Mouse (Mus musculus) stomach, embryonic 14.5 days (tissue): ENCODE measurements around the gene Uba2. TPM values are rescaled to one million over a fixed set of nuclear protein-coding genes. Genes with fewer than 3 reads are reported as not detected.
"Not testable (repeated sequence)": the region's sequence is repeated elsewhere in the genome, so short reads cannot be mapped to it uniquely, and the experiment has no call there.

Experiments used
- ATAC-seq: fragments of 200-750 bp; cut with Nextera tagmentation; 2 replicates; pipeline ENCODE4 v1.8.0; 2017; ENCODE audit warnings: low read depth, moderate TSS enrichment; ENCODE audit not compliant: insufficient number of reproducible peaks, insufficient read depth, low FRiP score
- H3K27ac ChIP-seq: fragments of 300-500 bp; sonication (generic); 2 replicates; pipeline ENCODE4 v1.5.1; 2014; ENCODE audit warnings: mild to moderate bottlenecking, low read length, moderate library complexity, mixed read lengths
- H3K27me3 ChIP-seq: fragments of 300-500 bp; sonication (generic); 2 replicates; pipeline ENCODE4 v1.6.1; 2014; ENCODE audit warnings: low read length, control low read depth, mixed read lengths; ENCODE audit not compliant: control insufficient read depth, insufficient read depth
- H3K36me3 ChIP-seq: fragments of 300-500 bp; sonication (generic); 2 replicates; pipeline ENCODE4 v1.6.1; 2014; ENCODE audit warnings: mild to moderate bottlenecking, control low read depth, low read length, moderate library complexity, mixed read lengths; ENCODE audit not compliant: control insufficient read depth, insufficient read depth
- H3K4me1 ChIP-seq: fragments of 300-500 bp; sonication (generic); 2 replicates; pipeline ENCODE4 v1.6.1; 2014; ENCODE audit warnings: low read length, control low read depth, mixed read lengths; ENCODE audit not compliant: control insufficient read depth, insufficient read depth
- H3K4me2 ChIP-seq: fragments of 300-500 bp; sonication (generic); replicated peaks from 2 replicates; pipeline ENCODE4 v1.6.1; 2014; ENCODE audit warnings: low read depth, low read length, control low read depth
- H3K4me3 ChIP-seq: fragments of 300-500 bp; sonication (generic); 2 replicates; pipeline ENCODE4 v1.5.1; 2014; ENCODE audit warnings: low read depth, low read length, control low read depth
- H3K9ac ChIP-seq: fragments of 300-500 bp; sonication (generic); replicated peaks from 2 replicates; pipeline ENCODE4 v1.6.1; 2014; ENCODE audit warnings: low read depth, mild to moderate bottlenecking, control low read depth, low read length, moderate library complexity, mixed read lengths
- H3K9me3 ChIP-seq: fragments of 300-500 bp; sonication (generic); 2 replicates; pipeline ENCODE4 v1.6.1; 2016; ENCODE audit warnings: low read depth, low read length, control low read depth; ENCODE audit not compliant: control insufficient read depth
- WGBS: fragments of 180-500 bp; shearing (Covaris S2); extraction: QIAGEN DNeasy Blood & Tissue Kit; methylation state at CpG from one replicate; pipeline ENCODE4 v1.1.7; 2014; 5-methylcytosine and 5-hydroxymethylcytosine counted together
- polyA plus RNA-seq: library from polyadenylated mRNA; unstranded; fragments of >200 nt; fragmentation: Nextera tagmentation; extraction: Ambion mirVana; gene quantifications from 2 replicates; pipeline ENCODE4 v1.2.1, GENCODE M21; 2014

Gene Uba2
- polyA plus RNA-seq, 1 experiment from 2014 or later = 196 TPM

- H3K27ac ChIP-seq, ATAC-seq, H3K9ac ChIP-seq, H3K4me3 ChIP-seq, H3K36me3 ChIP-seq, H3K4me2 ChIP-seq, H3K9me3 ChIP-seq, H3K27me3 ChIP-seq, H3K4me1 ChIP-seq: not testable (repeated sequence)
- WGBS = 87% methylated on average over 6 of the region's 6 CpGs
Observed at GRCm38 (mm10) chr7:34176241-34176640, 6.8 kb upstream of the Uba2 start.

GRCm38 (mm10) chr7:34172251-34172650 lies 2.9 kb upstream of the Uba2 start:
- Histone ChIP-seq H3K27ac (no peak overlapping the region), H3K36me3 (no peaks in the 10 kb centered on the region), H3K9me3 (no peaks in the 10 kb centered on the region), H3K4me2 (no peak overlapping the region), H3K4me1 (no peaks in the 10 kb centered on the region), H3K4me3 (no peak overlapping the region), H3K27me3 (no peaks in the 10 kb centered on the region), H3K9ac (no peak overlapping the region)
- ATAC-seq = no peak
- WGBS = 79% methylated on average over 1 of the region's 1 CpGs

GRCm38 (mm10) chr7:34168470-34169251 lies 738 bp downstream of the Uba2 start:
- peaks cover 3% of the 10 kb centered on the region; the same call in 1 of the 2 replicates for H3K4me1 ChIP-seq
- peak overlapping the region; percentile 95 for H3K9ac ChIP-seq
- H3K27me3 ChIP-seq = no peaks in the 10 kb centered on the region
- peak overlapping the region; percentile 94 for H3K4me3 ChIP-seq
- H3K9me3 ChIP-seq = no peaks in the 10 kb centered on the region
- H3K27ac ChIP-seq = peak overlapping the region; percentile 90
- WGBS = 10% methylated on average over 30 of the region's 30 CpGs
- peak; percentile 96 for ATAC-seq
- H3K36me3 ChIP-seq = peaks cover 15% of the 10 kb centered on the region
- H3K4me2 ChIP-seq = peak overlapping the region; percentile 85

GRCm38 (mm10) chr7:34167766-34168469 lies 1.5 kb downstream of the Uba2 start:
- peaks cover 21% of the 10 kb centered on the region for H3K36me3 ChIP-seq
- H3K4me1 ChIP-seq = peaks cover 3% of the 10 kb centered on the region; the same call in 1 of the 2 replicates
- no peaks in the 10 kb centered on the region for H3K9me3 ChIP-seq
- peak overlapping the region; percentile 90 for H3K27ac ChIP-seq
- peak overlapping the region; percentile 95 for H3K9ac ChIP-seq
- H3K4me3 ChIP-seq = peak overlapping the region; percentile 94
- peak overlapping the region; percentile 85 for H3K4me2 ChIP-seq
- under 1% methylated on average over 54 of the region's 54 CpGs for WGBS
- ATAC-seq = peak; percentile 76
- H3K27me3 ChIP-seq = no peaks in the 10 kb centered on the region

GRCm38 (mm10) chr7:34166850-34167249 lies 2.5 kb downstream of the Uba2 start:
- H3K27ac ChIP-seq = no peak overlapping the region
- ATAC-seq = no peak
- 52% methylated on average over 4 of the region's 4 CpGs for WGBS
- 0 out of 2 replicates have a peak overlapping the region, but pooled peaks have one; percentile 8 for H3K4me2 ChIP-seq
- no peak overlapping the region for H3K9ac ChIP-seq
- peaks cover 30% of the 10 kb centered on the region for H3K36me3 ChIP-seq
- peaks cover 3% of the 10 kb centered on the region; the same call in 1 of the 2 replicates for H3K4me1 ChIP-seq
- no peak overlapping the region for H3K4me3 ChIP-seq
- H3K9me3 ChIP-seq = no peaks in the 10 kb centered on the region
- H3K27me3 ChIP-seq = no peaks in the 10 kb centered on the region

- Histone ChIP-seq H3K27me3 (no peaks in the 10 kb centered on the region), H3K36me3 (peaks cover 39% of the 10 kb centered on the region), H3K27ac (no peak overlapping the region), H3K4me1 (peaks cover 3% of the 10 kb centered on the region; the same call in 1 of the 2 replicates), H3K9me3 (no peaks in the 10 kb centered on the region), H3K4me3 (no peak overlapping the region), H3K9ac (no peak overlapping the region), H3K4me2 (no peak overlapping the region)
- no peak for ATAC-seq
- 71% methylated on average over 3 of the region's 3 CpGs for WGBS
Observed at GRCm38 (mm10) chr7:34165999-34166398, 3.4 kb downstream of the Uba2 start.

GRCm38 (mm10) chr7:34164671-34165070 lies 4.7 kb downstream of the Uba2 start:
- ATAC-seq = no peak
- no peak overlapping the region for H3K4me2 ChIP-seq
- no peak overlapping the region for H3K9ac ChIP-seq
- H3K27me3 ChIP-seq = no peaks in the 10 kb centered on the region
- H3K4me3 ChIP-seq = no peak overlapping the region
- peaks cover 52% of the 10 kb centered on the region for H3K36me3 ChIP-seq
- H3K9me3 ChIP-seq = no peaks in the 10 kb centered on the region
- 90% methylated on average over 7 of the region's 7 CpGs for WGBS
- peaks cover 3% of the 10 kb centered on the region; the same call in 1 of the 2 replicates for H3K4me1 ChIP-seq
- H3K27ac ChIP-seq = no peak overlapping the region

GRCm38 (mm10) chr7:34159167-34159566 lies 10.2 kb downstream of the Uba2 start:
- 91% methylated on average over 3 of the region's 3 CpGs for WGBS
- peaks cover 88% of the 10 kb centered on the region for H3K36me3 ChIP-seq
- ATAC-seq = no peak

More at GRCm38 (mm10) chr7:34159167-34159566, 10.2 kb downstream of the Uba2 start:
- no peaks in the 10 kb centered on the region for H3K9me3 ChIP-seq
- no peak overlapping the region for H3K4me2 ChIP-seq
- H3K27ac ChIP-seq = no peak overlapping the region
- H3K27me3 ChIP-seq = no peaks in the 10 kb centered on the region
- no peaks in the 10 kb centered on the region for H3K4me1 ChIP-seq
- H3K4me3 ChIP-seq = no peak overlapping the region
- no peak overlapping the region for H3K9ac ChIP-seq
